Comparison of ENCODE assay signal across 10 mouse cellular contexts in the genomic region with DNA sequence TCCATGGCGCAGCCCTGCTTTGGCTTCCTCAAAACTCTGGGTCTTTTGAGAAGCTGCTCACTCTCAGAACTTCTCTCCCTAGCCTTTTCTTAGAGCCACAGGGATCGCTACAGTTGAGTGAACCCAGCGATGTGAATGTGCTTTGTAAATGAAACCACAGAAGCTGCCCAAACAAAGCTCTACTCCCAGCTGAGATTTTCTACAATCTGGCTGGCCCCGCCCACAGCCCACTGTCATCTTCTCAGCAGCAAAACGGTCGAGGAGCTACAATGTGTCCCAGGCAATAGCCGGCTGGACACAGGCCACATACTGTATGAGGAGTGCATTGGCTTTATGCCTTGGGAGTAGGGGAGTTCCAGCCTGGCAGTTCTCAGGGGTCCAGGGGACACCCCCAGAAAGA. TPM values are rescaled to one million over a fixed set of nuclear protein-coding genes. Genes with fewer than 3 reads are reported as not detected.
DNase-seq lines count a peak whose midpoint lies in the region; ATAC-seq and TF ChIP-seq lines count a peak whose summit lies in the region.
"Had no signal": no experiment of that assay in that cellular context is flagged by ENCODE, and none has a peak within 500 bp of the region (broad histone marks: within the 10 kb centered on the region; RNA-seq: fewer than 3 reads in every experiment).

No protein-coding gene starts in this region.

- TF ChIP-seq EP300 in liver, postnatal 0 days (IDR thresholded peaks at IDR 0.05; ENCODE audit: low read depth), result no peak

- DNase-seq in gastrocnemius, adult 2 months, result peak; percentile 44
- DNase-seq in gastrocnemius, postnatal 4 days (ENCODE audit: low spot score in 2 of 2), result no peak
- peak; percentile 90 for DNase-seq in midbrain, embryonic 11.5 days (ENCODE audit: low spot score, missing footprints)
- peak; percentile 70 to 81 for DNase-seq in kidney, postnatal 4 days
- no peak for DNase-seq in liver, postnatal 0 days
- DNase-seq in cerebellum, postnatal 14 days, result no peak
- no peak for DNase-seq in cerebellum, adult 9-10 months
- DNase-seq: gastrocnemius, postnatal 14 days had no signal

- peak; percentile 22; the same call in 1 of the 2 replicates for ATAC-seq in midbrain, embryonic 11.5 days (ENCODE audit: low FRiP score)
- ATAC-seq in midbrain, embryonic 16.5 days, result no peak
- no peak for ATAC-seq in liver, postnatal 0 days

- peak overlapping the region; percentile 87 for H3K27ac ChIP-seq in gastrocnemius, adult 2 months
- peak overlapping the region; percentile 37 for H3K27ac ChIP-seq in midbrain, embryonic 11.5 days (ENCODE audit: low read depth, low read length)
- no peak overlapping the region for H3K27ac ChIP-seq in midbrain, embryonic 16.5 days (ENCODE audit: low read length)
- H3K27ac ChIP-seq in liver, postnatal 0 days (ENCODE audit: low read depth), result no peak overlapping the region
- H3K27ac ChIP-seq: left cerebral cortex, adult 2 months had no signal

- H3K4me2 ChIP-seq in midbrain, embryonic 11.5 days, result no peak overlapping the region
- H3K4me2 ChIP-seq in midbrain, embryonic 16.5 days (ENCODE audit: low read length), result no peak overlapping the region
- H3K4me2 ChIP-seq in liver, postnatal 0 days (ENCODE audit: low read depth, low read length), result no peak overlapping the region

- H3K4me3 ChIP-seq in gastrocnemius, adult 2 months, result no peak overlapping the region
- no peak overlapping the region for H3K4me3 ChIP-seq in midbrain, embryonic 11.5 days (ENCODE audit: low read depth, low read length)
- H3K4me3 ChIP-seq in midbrain, embryonic 16.5 days (ENCODE audit: low read depth, low read length), result no peak overlapping the region
- no peak overlapping the region for H3K4me3 ChIP-seq in liver, postnatal 0 days (ENCODE audit: low read depth, low read length)
- H3K4me3 ChIP-seq: left cerebral cortex, adult 2 months had no signal

- H3K9ac ChIP-seq in midbrain, embryonic 11.5 days (ENCODE audit: low read length), result no peak overlapping the region
- no peak overlapping the region for H3K9ac ChIP-seq in midbrain, embryonic 16.5 days (ENCODE audit: low read depth, low read length)
- H3K9ac ChIP-seq in liver, postnatal 0 days (replicated peaks), result no peak overlapping the region

- TF ChIP-seq CTCF in gastrocnemius, adult 2 months (IDR thresholded peaks at IDR 0.05), result no peak
- no peak for TF ChIP-seq CTCF in liver, postnatal 0 days (IDR thresholded peaks at IDR 0.05; ENCODE audit: low read depth)

- peaks cover 20% of the 10 kb centered on the region for H3K36me3 ChIP-seq in midbrain, embryonic 11.5 days (ENCODE audit: control insufficient read depth, insufficient read depth, low read length)
- no peaks in the 10 kb centered on the region for H3K36me3 ChIP-seq in midbrain, embryonic 16.5 days (ENCODE audit: control insufficient read depth, insufficient read depth, low read length)
- peaks cover 33% of the 10 kb centered on the region for H3K36me3 ChIP-seq in liver, postnatal 0 days (replicated peaks; ENCODE audit: insufficient read depth, low read length)

- WGBS in midbrain, embryonic 11.5 days, result 18% methylated on average over 7 of the region's 7 CpGs
- 15% methylated on average over 7 of the region's 7 CpGs for WGBS in midbrain, embryonic 16.5 days
- 57% methylated on average over 7 of the region's 7 CpGs for WGBS in liver, postnatal 0 days (ENCODE audit: insufficient replicate concordance)

- intact Hi-C loops in gastrocnemius, adult 2 months (cut with DNase I), result no loop called here

- H3K9me3 ChIP-seq in midbrain, embryonic 11.5 days (ENCODE audit: control insufficient read depth, low read length), result no peaks in the 10 kb centered on the region
- no peaks in the 10 kb centered on the region for H3K9me3 ChIP-seq in midbrain, embryonic 16.5 days (replicated peaks; ENCODE audit: control insufficient read depth, low read length, poor library complexity, severe bottlenecking)
- H3K9me3 ChIP-seq in liver, postnatal 0 days (ENCODE audit: low read length), result no peaks in the 10 kb centered on the region

- peaks cover 13% of the 10 kb centered on the region for H3K4me1 ChIP-seq in midbrain, embryonic 11.5 days (ENCODE audit: control insufficient read depth, insufficient read depth, low read length)
- peaks cover 12% of the 10 kb centered on the region; the same call in 1 of the 2 replicates for H3K4me1 ChIP-seq in midbrain, embryonic 16.5 days (ENCODE audit: control insufficient read depth, insufficient read depth, low read length)
- no peaks in the 10 kb centered on the region for H3K4me1 ChIP-seq in liver, postnatal 0 days (ENCODE audit: insufficient read depth)

- no peaks in the 10 kb centered on the region for H3K27me3 ChIP-seq in midbrain, embryonic 11.5 days (ENCODE audit: control insufficient read depth, insufficient read depth, low read length)
- no peaks in the 10 kb centered on the region for H3K27me3 ChIP-seq in midbrain, embryonic 16.5 days (ENCODE audit: control insufficient read depth, insufficient read depth, low read depth, low read length)
- no peaks in the 10 kb centered on the region for H3K27me3 ChIP-seq in liver, postnatal 0 days (ENCODE audit: insufficient read depth, low read length)

RNA-seq across cellular contexts. Expression of a gene that starts 51.2 kb away (rescaled TPM):
- total RNA-seq in gastrocnemius, adult 2 months (2021), result 10 to 100 TPM; 11.1 to 12.2 TPM
- 10 to 100 TPM; 10.8 to 13.4 TPM for total RNA-seq in gastrocnemius, postnatal 4 days (2021)
- polyA plus RNA-seq in midbrain, embryonic 11.5 days (2014; fragmentation: Nextera tagmentation; extraction: Ambion mirVana), result 57.5 and 57.7 TPM in 2 replicates
- polyA plus RNA-seq in midbrain, embryonic 16.5 days (2015; fragmentation: Nextera tagmentation; extraction: Ambion mirVana), result 69.6 and 70.7 TPM in 2 replicates
- polyA plus RNA-seq in liver, postnatal 0 days (2015; fragmentation: Nextera tagmentation; extraction: Ambion mirVana), result 12.8 and 14.2 TPM in 2 replicates

RNA-seq across cellular contexts. Expression of a gene that starts 51.4 kb away (rescaled TPM):
- total RNA-seq in gastrocnemius, adult 2 months (2021), result not detected
- total RNA-seq in gastrocnemius, postnatal 4 days (2021), result not detected
- 0.10 TPM in 1 of 2 replicates, not detected in the other for polyA plus RNA-seq in midbrain, embryonic 11.5 days (2014; fragmentation: Nextera tagmentation; extraction: Ambion mirVana)
- polyA plus RNA-seq in midbrain, embryonic 16.5 days (2015; fragmentation: Nextera tagmentation; extraction: Ambion mirVana), result 0.15 TPM in 1 of 2 replicates, not detected in the other
- polyA plus RNA-seq in liver, postnatal 0 days (2015; fragmentation: Nextera tagmentation; extraction: Ambion mirVana), result 0.08 and 0.09 TPM in 2 replicates
- total RNA-seq: left cerebral cortex, adult 2 months had no signal

Comparison
In these comparisons a context has a peak if more than half of its experiments do, and no peak if none do; other contexts are left out.
1. DNase-seq: peak in gastrocnemius, adult 2 months (single experiment), midbrain, embryonic 11.5 days (single experiment) and kidney, postnatal 4 days (2 of 2); none in gastrocnemius, postnatal 4 days (0 of 2), liver, postnatal 0 days (single experiment), cerebellum, postnatal 14 days (0 of 2) and cerebellum, adult 9-10 months (single experiment).
2. H3K27ac ChIP-seq: peak in gastrocnemius, adult 2 months (single experiment) and midbrain, embryonic 11.5 days (single experiment); none in midbrain, embryonic 16.5 days (single experiment) and liver, postnatal 0 days (single experiment).